Mouse (Mus musculus) small intestine, adult 2 months (tissue): ENCODE results near the gene Slc2a8.

Experiments used
- CTCF ChIP-seq: fragments of 200-500 bp; IDR thresholded peaks from 2 replicates; pipeline ENCODE4 v1.5.1; 2012; ENCODE audit warnings: low read depth, mild to moderate bottlenecking, control low read depth, inconsistent platforms, low read length, moderate library complexity, mixed read lengths; ENCODE audit not compliant: insufficient replicate concordance, insufficient read length; ENCODE audit errors: extremely low read depth
- POLR2A ChIP-seq: fragments of 200-500 bp; IDR thresholded peaks from 2 replicates; pipeline ENCODE4 v1.6.1; 2012; ENCODE audit warnings: low read depth, mild to moderate bottlenecking, control low read depth, inconsistent platforms, low read length, moderate library complexity

GRCm38 (mm10) chr2:32990167-32990832 is 8.4 kb upstream of the Slc2a8 start:
- TF ChIP-seq CTCF (peak; percentile 26; the same call in 1 of the 2 replicates), POLR2A (no peak)
